Mouse (Mus musculus): ENCODE measurements around the gene Fancc. TPM values are rescaled to one million over a fixed set of nuclear protein-coding genes. Genes with fewer than 3 reads are reported as not detected.
"Not testable (repeated sequence)": the region's sequence is repeated elsewhere in the genome, so short reads cannot be mapped to it uniquely, and the experiment has no call there.

Fancc gene
- polyA plus RNA-seq, 1 experiment from 2014 or later: 26.7 TPM

DNA sequence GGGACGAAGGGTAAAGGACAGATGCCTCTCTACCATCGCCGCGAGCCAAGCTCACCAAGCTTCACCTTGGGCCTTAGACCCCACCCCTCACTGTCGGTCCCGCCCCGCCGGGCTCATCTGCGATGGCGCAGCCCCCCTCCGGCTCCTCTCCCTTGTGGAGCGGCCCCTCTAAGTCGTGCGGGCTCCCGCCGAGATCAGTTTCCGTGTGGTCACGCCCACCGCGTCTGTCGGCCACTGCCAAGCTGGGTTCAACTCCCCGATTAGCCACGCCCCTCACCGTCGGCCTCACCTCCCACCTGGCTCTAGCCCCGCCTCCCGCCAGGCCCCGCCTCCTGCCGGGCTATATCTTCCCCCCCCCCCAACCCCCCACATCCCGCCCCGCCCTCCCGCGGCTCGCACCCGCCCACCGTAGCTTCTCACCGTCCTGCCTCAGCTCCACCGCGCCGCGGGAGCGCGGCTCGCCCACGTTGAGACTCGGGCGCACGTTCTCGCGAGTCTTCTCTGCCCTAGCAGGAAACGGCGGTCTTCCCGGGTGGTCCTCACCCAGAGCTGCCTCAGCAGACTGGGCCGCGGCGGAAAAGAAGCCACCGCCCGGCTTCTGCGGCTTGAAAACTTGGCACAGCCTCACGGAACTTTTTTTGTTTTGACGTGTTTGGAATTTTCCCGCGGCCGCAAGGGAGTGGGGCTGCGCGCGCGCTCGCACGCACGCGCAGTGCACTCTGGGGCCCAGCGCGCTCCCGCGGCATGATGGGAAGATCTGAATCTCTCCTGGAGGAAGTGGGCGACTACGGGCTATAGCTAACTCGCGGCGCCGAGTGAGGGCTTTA lies 65.8 kb downstream of the Fancc start:
- H3K4me3 ChIP-seq: peak overlapping the region; percentile 80
- no peaks in the 10 kb centered on the region for H3K27me3 ChIP-seq (ENCODE audit: low read depth, poor library complexity, severe bottlenecking)
- H3K36me3 ChIP-seq: no peaks in the 10 kb centered on the region
- WGBS: under 1% methylated on average over 74 of the region's 82 CpGs
- peak; percentile 97 for DNase-seq (ENCODE audit: low spot score)
- no peaks in the 10 kb centered on the region for H3K9me3 ChIP-seq (replicated peaks)
- H3K27ac ChIP-seq (replicated peaks): peak overlapping the region; percentile 99
- H3K4me1 ChIP-seq: peaks cover 15% of the 10 kb centered on the region

DNA sequence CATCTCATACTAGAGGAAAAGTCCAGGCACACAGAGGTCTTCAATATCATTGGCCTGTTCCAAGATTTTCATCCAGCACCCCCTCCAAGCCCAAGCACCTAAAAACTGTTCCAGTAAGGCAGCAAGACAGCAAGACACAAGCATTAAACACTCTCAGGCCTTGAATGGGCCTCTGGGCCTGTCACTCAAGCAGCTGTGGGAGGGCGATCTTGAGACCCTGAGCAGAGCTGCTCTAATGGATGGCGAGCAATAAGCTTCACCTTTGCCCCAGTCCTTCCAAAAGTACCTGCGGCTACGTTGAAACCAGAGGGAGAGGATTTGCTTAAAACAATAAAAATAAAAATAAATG lies 66.4 kb downstream of the Fancc start:
- Histone ChIP-seq H3K4me3 (peak overlapping the region; percentile 80), H3K27me3 (ENCODE audit: low read depth, poor library complexity, severe bottlenecking) (no peaks in the 10 kb centered on the region)
- DNase-seq (ENCODE audit: low spot score): no peak

DNA sequence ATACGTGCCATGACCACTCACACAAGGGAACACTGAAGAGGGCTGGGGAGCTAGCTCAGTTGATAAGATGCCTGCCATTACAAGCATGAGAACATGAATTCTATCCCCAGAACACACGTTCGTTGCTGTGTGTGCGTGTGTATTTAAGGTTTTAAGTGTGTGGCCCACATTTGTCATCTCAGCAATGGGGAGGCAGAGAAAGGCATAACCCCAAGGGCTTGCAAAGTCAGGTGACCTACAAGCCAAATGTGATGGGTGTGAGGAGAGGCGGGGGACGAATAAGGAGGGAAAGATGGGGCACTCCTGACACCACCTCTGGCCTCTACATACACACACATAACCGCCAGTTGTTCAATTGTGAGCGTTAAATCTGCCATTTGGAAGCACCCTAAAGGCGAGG lies 66.9 kb downstream of the Fancc start:
- Histone ChIP-seq H3K27ac (replicated peaks) (peak overlapping the region; percentile 99), H3K4me3 (peak overlapping the region; percentile 80), H3K4me1 (peaks cover 15% of the 10 kb centered on the region), H3K9me3 (replicated peaks) (no peaks in the 10 kb centered on the region), H3K27me3 (ENCODE audit: low read depth, poor library complexity, severe bottlenecking) (no peaks in the 10 kb centered on the region), H3K36me3 (no peaks in the 10 kb centered on the region)
- WGBS: 79% methylated on average over 9 of the region's 9 CpGs
- DNase-seq (ENCODE audit: low spot score): peak; percentile 15

More for the DNA sequence above, 66.4 kb downstream of the Fancc start:
- no peaks in the 10 kb centered on the region for H3K9me3 ChIP-seq (replicated peaks)
- peak overlapping the region; percentile 99 for H3K27ac ChIP-seq (replicated peaks)
- under 1% methylated on average over 4 of the region's 4 CpGs for WGBS
- H3K4me1 ChIP-seq: peaks cover 15% of the 10 kb centered on the region
- H3K36me3 ChIP-seq: no peaks in the 10 kb centered on the region

GRCm38 (mm10) chr13:63428211-63428610 lies 68.9 kb downstream of the Fancc start:
- not testable (repeated sequence) for H3K36me3 ChIP-seq; DNase-seq (ENCODE audit: low spot score); H3K27ac ChIP-seq (replicated peaks); H3K9me3 ChIP-seq (replicated peaks); H3K4me3 ChIP-seq; H3K27me3 ChIP-seq (ENCODE audit: low read depth, poor library complexity, severe bottlenecking)
- WGBS: 95% methylated on average over 5 of the region's 5 CpGs
- peaks cover 15% of the 10 kb centered on the region for H3K4me1 ChIP-seq

- Histone ChIP-seq H3K27me3 (ENCODE audit: low read depth, poor library complexity, severe bottlenecking) (no peaks in the 10 kb centered on the region), H3K4me1 (no peaks in the 10 kb centered on the region), H3K36me3 (no peaks in the 10 kb centered on the region), H3K27ac (replicated peaks) (no peak overlapping the region), H3K9me3 (replicated peaks) (no peaks in the 10 kb centered on the region; the same call in 1 of the 2 replicates), H3K4me3 (no peak overlapping the region)
- no peak for DNase-seq (ENCODE audit: low spot score)
- WGBS: 89% methylated on average over 2 of the region's 2 CpGs
Measured at GRCm38 (mm10) chr13:63423060-63423459, 74.0 kb downstream of the Fancc start.

GRCm38 (mm10) chr13:63421225-63421624 lies 75.9 kb downstream of the Fancc start:
- no peaks in the 10 kb centered on the region for H3K27me3 ChIP-seq (ENCODE audit: low read depth, poor library complexity, severe bottlenecking)
- no peak overlapping the region for H3K4me3 ChIP-seq

GRCm38 (mm10) chr13:63418148-63418547 lies 78.9 kb downstream of the Fancc start:
- Histone ChIP-seq H3K9me3 (replicated peaks) (no peaks in the 10 kb centered on the region), H3K27ac (replicated peaks) (no peak overlapping the region), H3K27me3 (ENCODE audit: low read depth, poor library complexity, severe bottlenecking) (no peaks in the 10 kb centered on the region), H3K36me3 (no peaks in the 10 kb centered on the region), H3K4me3 (no peak overlapping the region), H3K4me1 (no peaks in the 10 kb centered on the region)
- DNase-seq (ENCODE audit: low spot score): no peak
- WGBS: 84% methylated on average over 2 of the region's 2 CpGs

More at GRCm38 (mm10) chr13:63421225-63421624, 75.9 kb downstream of the Fancc start:
- H3K4me1 ChIP-seq: no peaks in the 10 kb centered on the region
- DNase-seq (ENCODE audit: low spot score): no peak
- no peaks in the 10 kb centered on the region for H3K36me3 ChIP-seq
- no peak overlapping the region for H3K27ac ChIP-seq (replicated peaks)
- H3K9me3 ChIP-seq (replicated peaks): no peaks in the 10 kb centered on the region; the same call in 1 of the 2 replicates

- Histone ChIP-seq H3K9me3 (replicated peaks) (no peaks in the 10 kb centered on the region), H3K4me1 (no peaks in the 10 kb centered on the region), H3K27me3 (ENCODE audit: low read depth, poor library complexity, severe bottlenecking) (no peaks in the 10 kb centered on the region), H3K27ac (replicated peaks) (no peak overlapping the region), H3K4me3 (no peak overlapping the region), H3K36me3 (0 out of 2 replicates have a peak, but pooled peaks cover 4% of the 10 kb centered on the region)
- DNase-seq (ENCODE audit: low spot score): no peak
- 76% methylated on average over 3 of the region's 3 CpGs for WGBS
Measured at GRCm38 (mm10) chr13:63416824-63417223, 80.3 kb downstream of the Fancc start.

DNA sequence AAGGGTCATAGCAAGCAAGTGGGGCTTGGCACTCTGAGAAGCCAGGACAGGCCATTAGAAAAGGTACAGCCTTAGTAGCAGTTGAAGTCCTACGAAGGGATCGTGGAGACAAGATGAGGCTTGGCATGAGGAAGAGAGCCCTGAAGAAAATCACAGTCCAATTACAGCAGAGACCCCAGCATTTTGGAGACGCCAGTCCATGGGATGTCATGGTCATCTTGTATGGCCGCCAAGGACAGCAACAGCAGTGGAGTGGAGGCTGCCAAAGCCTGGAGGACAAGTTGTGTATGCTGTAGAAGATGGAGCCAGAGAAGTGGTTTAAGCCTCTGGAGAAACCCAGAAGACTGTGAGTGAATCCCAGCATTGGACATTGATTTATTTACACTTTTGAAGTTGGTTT lies 84.4 kb downstream of the Fancc start:
- WGBS: 92% methylated on average over 4 of the region's 4 CpGs
- no peaks in the 10 kb centered on the region for H3K9me3 ChIP-seq (replicated peaks)
- no peaks in the 10 kb centered on the region for H3K4me1 ChIP-seq
- H3K27me3 ChIP-seq (ENCODE audit: low read depth, poor library complexity, severe bottlenecking): no peaks in the 10 kb centered on the region
- DNase-seq (ENCODE audit: low spot score): no peak
- H3K4me3 ChIP-seq: no peak overlapping the region
- 0 out of 2 replicates have a peak, but pooled peaks cover 4% of the 10 kb centered on the region for H3K36me3 ChIP-seq
- no peak overlapping the region for H3K27ac ChIP-seq (replicated peaks)

- no peak for DNase-seq (ENCODE audit: low spot score)
- 81% methylated on average over 4 of the region's 4 CpGs for WGBS
- no peaks in the 10 kb centered on the region for H3K9me3 ChIP-seq (replicated peaks)
- H3K4me1 ChIP-seq: no peaks in the 10 kb centered on the region
- 0 out of 2 replicates have a peak, but pooled peaks cover 4% of the 10 kb centered on the region for H3K36me3 ChIP-seq
- H3K4me3 ChIP-seq: no peak overlapping the region
- H3K27ac ChIP-seq (replicated peaks): no peak overlapping the region
- H3K27me3 ChIP-seq (ENCODE audit: low read depth, poor library complexity, severe bottlenecking): no peaks in the 10 kb centered on the region
Measured at GRCm38 (mm10) chr13:63411310-63412022, 85.6 kb downstream of the Fancc start.

- no peaks in the 10 kb centered on the region for H3K27me3 ChIP-seq (ENCODE audit: low read depth, poor library complexity, severe bottlenecking)
- H3K36me3 ChIP-seq: 0 out of 2 replicates have a peak, but pooled peaks cover 4% of the 10 kb centered on the region
- 80% methylated on average over 9 of the region's 9 CpGs for WGBS
- no peak for DNase-seq (ENCODE audit: low spot score)
- H3K27ac ChIP-seq (replicated peaks): no peak overlapping the region
- no peaks in the 10 kb centered on the region for H3K9me3 ChIP-seq (replicated peaks)
- H3K4me3 ChIP-seq: no peak overlapping the region
- no peaks in the 10 kb centered on the region for H3K4me1 ChIP-seq
Measured at GRCm38 (mm10) chr13:63410578-63411298, 86.3 kb downstream of the Fancc start.

DNA sequence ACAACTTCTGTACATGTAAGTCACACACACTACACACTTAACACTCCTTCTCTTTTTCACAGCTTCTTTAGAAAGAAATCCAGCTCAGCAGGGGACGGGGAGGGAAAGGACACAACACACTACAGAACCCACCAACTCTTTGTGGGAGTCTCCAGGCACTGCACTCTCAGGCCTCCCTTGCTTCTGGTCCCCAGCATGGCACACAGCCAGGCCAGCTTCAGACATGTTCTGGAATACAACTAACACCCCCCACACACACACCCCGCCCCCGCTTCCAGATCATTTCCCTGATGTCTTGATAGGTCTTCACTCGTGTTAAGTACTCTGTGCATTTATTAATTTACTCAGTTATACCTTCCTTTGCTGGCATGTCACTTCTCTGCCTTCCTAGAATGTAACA lies 91.9 kb downstream of the Fancc start:
- no peaks in the 10 kb centered on the region for H3K4me1 ChIP-seq
- H3K9me3 ChIP-seq (replicated peaks): no peaks in the 10 kb centered on the region
- no peaks in the 10 kb centered on the region for H3K36me3 ChIP-seq
- DNase-seq (ENCODE audit: low spot score): no peak
- H3K27ac ChIP-seq (replicated peaks): no peak overlapping the region
- H3K4me3 ChIP-seq: no peak overlapping the region
- no peaks in the 10 kb centered on the region for H3K27me3 ChIP-seq (ENCODE audit: low read depth, poor library complexity, severe bottlenecking)
- WGBS: 86% methylated on average over 4 of the region's 4 CpGs

All from midbrain, embryonic 10.5 days (tissue).